8 mouse cellular contexts compared by ENCODE assay signal in genomic region chr6:137465253-137465652, GRCm38 (mm10).
A peak's percentile ranks its signal among the peaks of the same experiment; 100 is the strongest.
DNase-seq lines count a peak whose midpoint lies in the region; ATAC-seq and TF ChIP-seq lines count a peak whose summit lies in the region.

No protein-coding gene starts in this region.

- intact Hi-C loops in gastrocnemius, postnatal 36 days (cut with DNase I), result no loop called here

- TF ChIP-seq CTCF in liver, adult 2 months (IDR thresholded peaks at IDR 0.05; ENCODE audit: low read depth, low read length), result no peak
- no peak for TF ChIP-seq CTCF in liver, postnatal 0 days (IDR thresholded peaks at IDR 0.05; ENCODE audit: low read depth)

- no peaks in the 10 kb centered on the region for H3K79me2 ChIP-seq in liver, adult 2 months (ENCODE audit: control insufficient read depth, insufficient read depth, low read length)

- no peak for TF ChIP-seq EP300 in liver, postnatal 0 days (IDR thresholded peaks at IDR 0.05; ENCODE audit: low read depth)

- no peaks in the 10 kb centered on the region for H3K36me3 ChIP-seq in liver, adult 2 months (ENCODE audit: control insufficient read depth, insufficient read depth, low read length)
- H3K36me3 ChIP-seq in liver, postnatal 0 days (replicated peaks; ENCODE audit: insufficient read depth, low read length), result no peaks in the 10 kb centered on the region

- H3K9me3 ChIP-seq in liver, postnatal 0 days (ENCODE audit: low read length), result no peaks in the 10 kb centered on the region

- peaks cover 11% of the 10 kb centered on the region for H3K4me1 ChIP-seq in liver, adult 2 months (ENCODE audit: control insufficient read depth, insufficient read depth, low read length)
- H3K4me1 ChIP-seq in liver, postnatal 0 days (ENCODE audit: insufficient read depth), result no peaks in the 10 kb centered on the region
- no peaks in the 10 kb centered on the region for H3K4me1 ChIP-seq in brown adipose tissue, adult 24 weeks (ENCODE audit: control insufficient read depth, insufficient read depth, insufficient read length, low read length)

- no peak overlapping the region for H3K4me2 ChIP-seq in liver, postnatal 0 days (ENCODE audit: low read depth, low read length)

- 5% methylated on average over 2 of the region's 2 CpGs for WGBS in liver, adult 2 months
- WGBS in liver, postnatal 0 days (ENCODE audit: insufficient replicate concordance), result 81% methylated on average over 2 of the region's 2 CpGs

- DNase-seq in liver, adult 2 months (ENCODE audit: extremely low read depth, low read depth, low spot score), result peak; percentile 94
- DNase-seq in liver, postnatal 0 days, result no peak
- peak; percentile 63 to 65 for DNase-seq in gastrocnemius, postnatal 36 days
- DNase-seq in kidney, adult 8-10 months, result peak; percentile 64 to 69
- DNase-seq in lung, postnatal 4 days, result peak; percentile 54 to 76
- DNase-seq in embryo, embryonic 11 days, result no peak
- no peak for DNase-seq in thymus, adult 18-20 months

- H3K4me3 ChIP-seq in liver, adult 2 months (ENCODE audit: insufficient read depth, low read depth, low read length), result no peak overlapping the region
- H3K4me3 ChIP-seq in liver, postnatal 0 days (ENCODE audit: low read depth, low read length), result no peak overlapping the region
- H3K4me3 ChIP-seq in brown adipose tissue, adult 24 weeks (ENCODE audit: insufficient read depth, low read depth, low read length), result no peak overlapping the region

- TF ChIP-seq POLR2A in liver, adult 2 months (IDR thresholded peaks at IDR 0.05; ENCODE audit: extremely low read depth, insufficient read depth, low read length), result no peak

- H3K27me3 ChIP-seq in liver, adult 2 months (ENCODE audit: control insufficient read depth, insufficient read depth, low read length), result no peaks in the 10 kb centered on the region
- no peaks in the 10 kb centered on the region for H3K27me3 ChIP-seq in liver, postnatal 0 days (ENCODE audit: insufficient read depth, low read length)

- H3K9ac ChIP-seq in liver, adult 2 months (ENCODE audit: low read depth, low read length), result no peak overlapping the region
- no peak overlapping the region for H3K9ac ChIP-seq in liver, postnatal 0 days (replicated peaks)

- no peak for ATAC-seq in liver, postnatal 0 days

- no peak overlapping the region for H3K27ac ChIP-seq in liver, adult 2 months (replicated peaks; ENCODE audit: insufficient read depth, low read depth, low read length)
- no peak overlapping the region for H3K27ac ChIP-seq in liver, postnatal 0 days (ENCODE audit: low read depth)
- H3K27ac ChIP-seq in brown adipose tissue, adult 24 weeks (replicated peaks; ENCODE audit: low read depth, low read length), result 0 out of 2 replicates have a peak overlapping the region, but pooled peaks have one; percentile 15

Comparison
In these comparisons a context has a peak if more than half of its experiments do, and no peak if none do; other contexts are left out.
1. DNase-seq: peak in liver, adult 2 months (single experiment), gastrocnemius, postnatal 36 days (2 of 2), kidney, adult 8-10 months (2 of 2) and lung, postnatal 4 days (2 of 2); none in liver, postnatal 0 days (single experiment), embryo, embryonic 11 days (single experiment) and thymus, adult 18-20 months (0 of 2).